Mouse (Mus musculus): Measurements from ENCODE around the gene Metrn. TPM values are rescaled to one million over a fixed set of nuclear protein-coding genes. Genes with fewer than 3 reads are reported as not detected.
A peak's percentile ranks its signal among the peaks of the same experiment; 100 is the strongest.
"Not testable (repeated sequence)": the region's sequence is repeated elsewhere in the genome, so short reads cannot be mapped to it uniquely, and the experiment has no call there.

Metrn gene
- polyA plus RNA-seq, 1 experiment, result 26.5 TPM

DNA sequence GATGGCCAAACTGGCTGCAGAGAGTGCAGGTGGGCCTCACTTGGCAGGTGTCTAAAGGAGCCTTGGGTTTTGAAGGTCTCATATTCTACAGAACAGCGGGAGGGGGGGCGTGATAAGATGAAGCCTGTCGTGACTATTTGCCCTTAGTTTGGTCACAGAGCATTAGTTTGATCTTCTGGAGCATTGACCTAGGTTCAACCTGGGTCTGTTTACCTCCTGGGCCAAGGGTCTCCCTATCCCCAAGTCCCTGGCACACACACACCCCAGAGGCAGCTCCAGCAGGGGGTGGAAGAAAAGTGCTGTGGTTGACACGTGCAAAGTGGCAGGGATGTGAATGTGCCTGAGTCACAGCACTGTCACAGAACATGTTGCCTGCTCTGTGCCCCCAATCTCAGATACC lies 14.0 kb upstream of the Metrn start:
- 67% methylated on average over 4 of the region's 4 CpGs for WGBS
- no peak for DNase-seq (ENCODE audit: low read depth, low spot score)

DNA sequence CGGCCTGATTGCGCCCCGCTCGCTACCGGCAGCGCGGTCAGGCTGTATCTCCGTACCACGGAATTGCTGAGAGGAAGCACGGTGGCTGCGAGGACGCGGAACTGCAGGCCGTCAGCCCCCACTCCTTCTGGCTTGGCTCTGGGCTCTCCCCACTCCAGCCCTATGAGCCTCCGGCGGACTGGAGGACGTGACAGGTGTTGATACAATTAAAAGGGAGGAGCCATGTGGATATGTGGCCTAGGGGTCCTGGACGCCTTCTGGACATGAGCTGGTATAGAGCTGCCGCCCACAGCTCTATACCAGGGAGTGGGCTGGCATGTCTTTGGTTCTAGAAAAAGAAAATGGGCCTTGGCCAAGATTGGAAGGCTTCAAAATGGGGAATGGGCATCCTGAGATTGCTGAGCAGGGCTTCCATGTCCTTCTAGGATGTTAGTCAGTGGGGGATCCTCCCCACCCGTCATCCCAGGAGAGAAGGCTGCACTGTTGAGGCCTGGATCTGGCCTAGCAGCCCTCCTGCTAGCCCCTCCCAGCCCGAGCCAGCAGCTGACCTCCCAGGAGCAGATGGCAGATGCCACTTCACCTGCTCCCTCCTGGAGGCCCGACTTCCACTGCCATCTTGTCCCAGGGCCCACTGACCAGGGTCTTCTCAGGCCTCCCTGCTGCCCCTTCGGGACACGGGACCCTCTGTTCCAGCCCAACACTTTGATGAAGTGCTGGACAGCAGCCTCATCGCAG lies 12.8 kb upstream of the Metrn start:
- WGBS, result 16% methylated on average over 25 of the region's 25 CpGs
- DNase-seq (ENCODE audit: low read depth, low spot score), result no peak

DNA sequence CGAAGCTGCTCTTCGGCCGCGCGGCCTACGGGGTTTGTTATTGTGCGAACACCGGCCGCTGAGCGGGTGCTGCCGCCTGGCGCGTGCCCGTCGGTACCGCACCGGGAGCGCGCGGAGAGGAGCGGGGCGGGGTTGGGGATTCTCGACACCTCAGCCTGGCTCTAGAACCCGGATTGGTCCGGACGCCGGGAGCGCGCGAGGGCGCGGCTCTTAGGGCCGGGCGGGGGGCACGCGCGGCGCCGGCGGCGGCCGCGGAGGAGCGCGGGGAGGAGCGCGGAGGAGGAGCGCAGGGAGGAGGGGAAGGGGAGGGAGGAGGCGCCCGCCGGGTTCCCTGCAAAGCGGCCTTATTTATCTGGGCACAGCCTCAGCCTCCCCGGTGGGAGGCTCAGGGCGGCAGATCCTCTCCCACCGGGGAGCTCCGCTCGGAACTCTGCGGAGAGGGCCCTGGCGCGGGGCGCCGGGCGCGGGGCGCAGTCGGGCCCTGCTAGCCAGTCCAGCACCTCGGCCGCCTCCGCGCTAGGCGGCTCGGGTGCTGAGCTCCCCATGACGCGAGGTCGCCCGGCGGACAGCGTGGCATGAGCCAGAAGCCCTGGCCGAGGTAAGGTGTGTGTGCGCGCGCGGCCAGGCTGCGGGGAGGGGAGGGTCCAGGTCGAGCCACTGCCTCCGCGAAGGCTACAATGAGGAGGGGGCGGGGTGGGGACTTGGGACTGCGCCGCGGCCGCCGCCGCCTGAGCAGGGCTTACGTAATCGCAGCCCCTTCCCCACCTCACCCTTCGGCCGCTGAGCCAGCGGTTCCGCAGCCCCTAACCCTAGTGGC lies 12.1 kb upstream of the Metrn start, which contains the start of gene Fbxl16:
Gene Fbxl16 (plus strand): TSS at position 297 of the 817 bp plus-strand sequence.
- DNase-seq (ENCODE audit: low read depth, low spot score), result no peak
- 1% methylated on average over 87 of the region's 100 CpGs for WGBS

DNA sequence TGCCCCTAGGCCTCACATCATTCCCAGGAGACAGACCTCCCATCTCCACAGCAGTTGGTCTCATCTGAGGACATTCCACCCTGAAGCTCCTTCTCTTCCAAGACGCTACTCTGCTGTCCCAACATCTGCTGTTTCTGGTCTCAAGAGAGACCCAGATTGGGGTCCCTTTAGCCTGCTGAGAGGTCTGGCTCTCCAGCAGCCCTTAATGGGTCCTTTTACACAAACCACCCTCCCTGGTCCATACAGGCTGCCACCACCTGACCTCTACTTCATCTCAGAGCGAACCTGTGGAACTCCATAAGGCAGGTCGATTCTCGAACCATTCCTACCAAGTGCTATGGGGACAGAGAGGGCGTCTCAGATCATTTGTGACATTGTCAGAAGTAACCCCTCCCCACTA lies 11.1 kb upstream of the Metrn start:
- no peak for DNase-seq (ENCODE audit: low read depth, low spot score)
- 54% methylated on average over 5 of the region's 5 CpGs for WGBS

DNA sequence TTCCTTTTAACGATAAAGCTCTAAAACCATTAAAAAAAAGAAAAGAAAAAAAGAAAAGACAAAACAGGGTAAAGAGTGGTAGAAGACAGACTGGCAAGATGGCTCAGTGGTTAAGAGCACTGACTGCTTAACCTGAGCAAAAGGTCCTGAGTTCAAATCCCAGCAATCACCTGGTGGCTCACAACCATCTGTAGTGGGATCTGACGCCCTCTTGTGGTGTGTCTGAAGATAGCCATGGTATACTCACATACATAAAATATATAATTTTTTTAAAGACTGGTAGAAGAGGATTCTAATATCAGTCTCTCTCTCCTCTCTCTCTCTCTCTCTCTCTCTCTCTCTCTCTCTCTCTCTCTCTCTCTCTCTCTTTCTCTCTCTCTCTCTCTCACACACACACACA lies 10.5 kb upstream of the Metrn start:
- DNase-seq (ENCODE audit: low read depth, low spot score), result not testable (repeated sequence)
- WGBS, result 37% methylated on average over 2 of the region's 2 CpGs

- no peak for DNase-seq (ENCODE audit: low read depth, low spot score)
- WGBS, result 46% methylated on average over 4 of the region's 4 CpGs
Measured at GRCm38 (mm10) chr17:25806507-25806906, 9.6 kb upstream of the Metrn start.

DNA sequence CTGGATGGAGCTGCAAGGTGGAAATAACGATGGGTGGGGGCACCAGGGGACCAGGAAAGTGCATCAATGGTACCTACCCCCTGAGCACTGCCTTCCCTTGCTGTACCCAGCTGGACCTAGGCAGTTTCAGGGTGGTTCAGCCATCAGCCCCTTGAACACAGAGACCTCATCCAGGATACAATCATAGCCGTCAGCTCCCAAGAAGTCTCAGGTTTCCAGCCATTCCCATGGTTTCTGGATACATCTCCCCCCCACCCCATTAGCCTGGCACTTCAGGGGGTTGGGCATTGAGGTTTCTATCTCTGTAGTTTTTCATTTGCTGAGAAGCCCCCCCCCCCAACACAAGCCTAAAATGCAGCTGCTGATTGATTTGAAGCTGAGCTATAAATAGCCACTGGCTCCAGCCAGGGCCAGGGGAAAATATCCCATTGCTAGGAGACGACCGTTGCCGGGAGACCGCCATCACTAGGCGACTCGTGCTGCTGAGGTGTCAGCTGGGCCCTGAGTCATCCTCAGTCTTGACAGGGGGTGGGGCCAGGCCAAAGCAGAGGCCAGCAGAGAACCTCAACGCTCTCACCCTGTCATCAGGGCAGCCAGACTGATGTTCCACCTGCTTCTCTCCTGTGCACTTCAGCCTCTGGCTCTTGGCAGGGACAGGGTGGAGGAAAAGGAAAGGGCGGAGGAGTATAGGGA lies 6.0 kb upstream of the Metrn start:
- WGBS, result 14% methylated on average over 10 of the region's 10 CpGs

DNA sequence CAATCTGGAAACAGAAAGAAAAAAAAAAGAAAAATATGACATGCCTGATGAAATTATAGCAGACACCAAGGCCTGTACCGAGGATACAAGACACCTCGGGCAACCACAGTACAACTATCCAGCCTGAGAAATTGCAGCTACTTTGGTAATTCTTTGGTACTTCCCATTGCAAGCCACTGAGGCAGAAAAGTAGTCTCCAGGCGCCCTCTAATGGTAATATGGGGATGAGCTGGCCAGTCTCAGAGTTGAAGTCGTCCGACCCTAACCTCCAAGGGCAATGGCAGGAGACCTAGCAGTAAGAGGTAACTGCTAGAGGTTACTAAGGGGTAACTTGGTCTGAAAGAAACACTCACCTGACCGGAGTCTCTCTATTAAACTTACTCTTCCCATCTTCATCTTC lies 4.1 kb upstream of the Metrn start:
- DNase-seq (ENCODE audit: low read depth, low spot score), result peak; percentile 42
- WGBS, result 5% methylated on average over 6 of the region's 6 CpGs

More for the DNA sequence above, 6.0 kb upstream of the Metrn start:
- DNase-seq (ENCODE audit: low read depth, low spot score), result no peak

GRCm38 (mm10) chr17:25796211-25796771 lies 645 bp downstream of the Metrn start:
- 7% methylated on average over 37 of the region's 37 CpGs for WGBS
- no peak for DNase-seq (ENCODE audit: low read depth, low spot score)

GRCm38 (mm10) chr17:25795609-25796092 lies 1.3 kb downstream of the Metrn start, which contains the start of gene AC134908.4:
Gene AC134908.4, minus strand, starts transcription at chr17:25795659.
- DNase-seq (ENCODE audit: low read depth, low spot score), result no peak
- 73% methylated on average over 6 of the region's 6 CpGs for WGBS

DNA sequence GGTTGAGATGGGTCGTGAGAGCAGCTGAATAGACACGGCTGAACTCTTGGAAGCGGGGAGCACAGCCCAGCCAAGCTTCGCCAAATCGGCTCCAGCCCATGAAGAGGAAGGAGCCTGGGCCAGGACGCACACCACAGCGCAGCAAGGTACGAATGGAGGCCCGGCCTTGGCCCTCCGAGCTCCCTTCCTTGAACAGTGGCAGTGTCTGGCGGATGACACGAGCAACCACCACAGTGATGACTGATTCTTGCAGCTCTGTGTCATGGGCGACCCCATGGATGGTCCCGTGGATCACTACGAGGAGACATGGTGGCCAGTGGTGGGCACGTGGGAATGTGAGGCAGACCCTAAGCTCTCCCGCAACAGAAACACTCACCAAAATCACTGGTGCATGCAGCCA lies 1.9 kb downstream of the Metrn start:
- WGBS, result 92% methylated on average over 17 of the region's 17 CpGs
- DNase-seq (ENCODE audit: low read depth, low spot score), result no peak

GRCm38 (mm10) chr17:25794197-25794596 lies 2.7 kb downstream of the Metrn start:
- WGBS, result 75% methylated on average over 13 of the region's 13 CpGs

GRCm38 (mm10) chr17:25792615-25793014 lies 4.3 kb downstream of the Metrn start, which contains the start of gene Fam173a:
Gene Fam173a, minus strand, starts transcription at chr17:25792901.
- WGBS, result under 1% methylated on average over 14 of the region's 14 CpGs
- no peak for DNase-seq (ENCODE audit: low read depth, low spot score)

More at GRCm38 (mm10) chr17:25794197-25794596, 2.7 kb downstream of the Metrn start:
- no peak for DNase-seq (ENCODE audit: low read depth, low spot score)

- peak; percentile 39 for DNase-seq (ENCODE audit: low read depth, low spot score)
- under 1% methylated on average over 45 of the region's 45 CpGs for WGBS
Measured at GRCm38 (mm10) chr17:25791843-25792527, 5.0 kb downstream of the Metrn start.

DNA sequence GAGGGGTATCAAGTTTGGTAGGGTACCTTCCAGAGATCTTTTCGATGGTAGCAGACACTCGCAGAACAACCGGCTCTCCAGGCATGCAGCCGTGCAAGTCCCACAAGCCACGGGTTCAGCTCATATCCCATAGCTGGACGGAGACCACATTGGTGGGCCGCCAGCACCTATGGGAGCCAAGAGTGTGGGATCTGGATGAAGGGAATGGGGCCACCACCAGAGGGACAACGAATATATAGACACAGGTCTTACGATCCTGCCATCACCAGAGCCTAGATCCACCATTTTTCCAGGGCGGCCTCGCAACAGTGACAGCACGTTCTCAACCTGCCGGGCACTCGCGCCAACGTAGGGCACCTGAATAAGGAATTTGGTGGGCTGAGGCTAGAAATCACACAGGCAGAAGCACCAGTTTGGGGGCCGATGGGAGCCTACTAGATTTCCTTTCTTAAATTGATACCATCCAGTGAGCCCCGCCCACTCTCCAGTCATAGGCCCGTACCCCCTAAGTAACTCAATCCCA lies 5.6 kb downstream of the Metrn start:
- no peak for DNase-seq (ENCODE audit: low read depth, low spot score)
- 20% methylated on average over 19 of the region's 19 CpGs for WGBS

GRCm38 (mm10) chr17:25786781-25787504 lies 10.0 kb downstream of the Metrn start:
- WGBS, result 91% methylated on average over 9 of the region's 9 CpGs
- no peak for DNase-seq (ENCODE audit: low read depth, low spot score)

DNA sequence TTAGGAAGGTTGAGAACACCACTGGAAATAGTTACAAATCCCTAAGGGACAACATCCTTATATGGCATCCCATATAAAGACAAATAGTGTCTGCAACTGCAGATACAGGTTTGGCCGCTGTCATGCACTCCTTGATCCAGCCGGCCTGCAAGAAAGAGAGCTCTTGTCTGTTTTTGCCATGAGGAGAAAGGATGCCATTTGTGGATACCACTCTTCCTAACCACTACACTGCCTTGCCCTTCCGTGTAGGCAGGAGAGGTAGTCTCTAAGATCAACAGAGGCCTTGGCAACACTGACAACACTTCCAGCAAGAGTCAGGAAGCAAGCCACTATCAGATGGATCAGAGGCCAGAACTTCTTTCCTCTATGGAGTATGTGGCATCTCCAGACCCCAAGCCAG lies 10.7 kb downstream of the Metrn start, which contains the start of gene Ccdc78:
Gene Ccdc78 (plus strand): TSS at position 301 of the 400 bp plus-strand sequence.
- DNase-seq (ENCODE audit: low read depth, low spot score), result no peak
- WGBS, result 73% methylated on average over 3 of the region's 3 CpGs

- under 1% methylated on average over 23 of the region's 23 CpGs for WGBS
- DNase-seq (ENCODE audit: low read depth, low spot score), result peak; percentile 87
Measured at GRCm38 (mm10) chr17:25785281-25785745, 11.6 kb downstream of the Metrn start, which contains the start of gene Haghl. Gene Haghl, minus strand, starts transcription at chr17:25785673.
